ENCODE assay signal across 8 mouse cellular contexts in the genomic region with DNA sequence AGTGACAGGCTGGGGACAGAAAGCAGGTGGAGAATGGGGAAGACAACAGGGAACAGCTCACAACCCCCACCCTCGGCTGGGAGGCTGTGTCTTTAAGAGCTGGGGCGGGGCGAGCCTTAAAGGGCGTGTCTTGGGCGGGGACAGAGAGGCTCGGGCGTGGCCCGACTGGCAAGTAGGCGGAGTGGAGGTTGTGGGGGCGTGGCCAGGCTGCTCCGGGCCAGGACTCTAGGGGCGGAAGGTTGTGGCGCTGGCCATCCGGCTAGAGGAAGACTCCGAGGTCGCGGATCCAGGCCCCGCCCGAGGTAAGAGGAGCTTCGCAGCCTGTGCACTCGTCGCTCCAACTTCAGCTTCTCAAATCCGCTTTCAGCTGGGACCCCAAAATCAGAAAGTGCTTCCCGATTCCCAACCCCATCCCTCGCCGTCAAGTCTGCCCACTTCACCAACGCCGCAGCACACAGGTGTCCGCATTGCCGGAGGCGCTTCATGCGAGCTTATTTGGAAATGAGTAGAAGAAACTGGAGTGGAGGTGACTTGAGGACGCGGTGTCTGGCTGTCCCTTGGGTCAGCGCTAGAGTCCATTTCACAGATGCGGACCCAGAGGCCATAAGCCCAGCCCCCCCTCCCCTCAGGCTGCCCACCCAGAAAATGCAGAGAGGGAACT. TPM values are rescaled to one million over a fixed set of nuclear protein-coding genes. Genes with fewer than 3 reads are reported as not detected.
DNase-seq lines count a peak whose midpoint lies in the region; ATAC-seq lines count a peak whose summit lies in the region.

Gene Slc8b1, plus strand, starts transcription at position 187 of the 661 bp plus-strand sequence.

- no peaks in the 10 kb centered on the region for H3K9me3 ChIP-seq in intestine, embryonic 14.5 days (ENCODE audit: control insufficient read depth, low read length)

- H3K9ac ChIP-seq in intestine, embryonic 14.5 days (ENCODE audit: low read length) = peak within 1 kb of the TSS; percentile 42

- H3K4me3 ChIP-seq in intestine, embryonic 14.5 days (ENCODE audit: low read depth, low read length) = peak within 1 kb of the TSS; percentile 57

- no peaks in the 10 kb centered on the region for H3K36me3 ChIP-seq in intestine, embryonic 14.5 days (ENCODE audit: control insufficient read depth, insufficient read depth, low read length)

- peak; percentile 87 for ATAC-seq in intestine, embryonic 14.5 days (replicated peaks; ENCODE audit: low FRiP score, low TSS enrichment, low read depth)

- H3K27ac ChIP-seq in intestine, embryonic 14.5 days (ENCODE audit: low read depth) = no peak within 1 kb of the TSS

- intact Hi-C loops in left cerebral cortex, postnatal 14 days (cut with DNase I) = no loop called here

- no peaks in the 10 kb centered on the region for H3K27me3 ChIP-seq in intestine, embryonic 14.5 days (replicated peaks; ENCODE audit: control insufficient read depth, insufficient read depth, low read length)

- under 1% methylated on average over 36 of the region's 36 CpGs for WGBS in intestine, embryonic 14.5 days

- peak within 1 kb of the TSS; percentile 62 for H3K4me2 ChIP-seq in intestine, embryonic 14.5 days (ENCODE audit: low read length)

- peaks cover 26% of the 10 kb centered on the region for H3K4me1 ChIP-seq in intestine, embryonic 14.5 days (replicated peaks; ENCODE audit: control insufficient read depth, insufficient read depth, low read length)

- DNase-seq in adipocyte (ENCODE audit: low spot score) = peak; percentile 96
- peak; percentile 97 for DNase-seq in embryo, embryonic 10.5 days (ENCODE audit: low spot score)
- DNase-seq in gastrocnemius, postnatal 25 days = peak; percentile 94
- DNase-seq in intestine, embryonic 14.5 days (ENCODE audit: low spot score) = peak; percentile 99
- DNase-seq in left cerebral cortex, postnatal 14 days (ENCODE audit: low spot score in 2 of 2) = peak; percentile 84 to 86
- peak; percentile 94 for DNase-seq in mesoderm, embryonic 11.5 days (ENCODE audit: low read depth, low spot score)
- DNase-seq in right cerebral cortex, postnatal 36 days (ENCODE audit: low spot score in 2 of 2) = peak; percentile 76 to 77
- DNase-seq in yolk sac, embryonic 10.5 days (ENCODE audit: low spot score) = peak; percentile 95

RNA-seq across cellular contexts. Expression of gene Slc8b1, which starts in this region (rescaled TPM):
- 10 to 100 TPM in 1 of 2 experiments, 1 to 10 TPM in 1; 9.4 to 11.7 TPM for total RNA-seq in gastrocnemius, postnatal 25 days (2021)
- polyA plus RNA-seq in intestine, embryonic 14.5 days (2014; fragmentation: Nextera tagmentation; extraction: Ambion mirVana) = 3.3 and 3.8 TPM in 2 replicates
- total RNA-seq in left cerebral cortex, postnatal 14 days (2021) = 1 to 10 TPM; 5.2 to 5.4 TPM
